Mouse (Mus musculus) CD4-positive, CD25-positive, alpha-beta regulatory T cell (primary cell): ENCODE data around the gene Erich6. TPM values are rescaled to one million over a fixed set of nuclear protein-coding genes. Genes with fewer than 3 reads are reported as not detected.

ENCODE experiments used
- polyA plus RNA-seq: library from polyadenylated mRNA; unstranded; fragments of 100-300 nt; shearing (Covaris generic); gene quantifications from one replicate; pipeline ENCODE4 v1.2.1, GENCODE M21; 2017

Erich6 gene
- polyA plus RNA-seq: not detected

GRCm38 (mm10) chr3:58636406-58637295 lies at the start of gene Erich6:
Erich6 (minus strand) TSS chr3:58637207.

GRCm38 (mm10) chr3:58576137-58577066 lies 60.6 kb downstream of the Erich6 start, which contains the start of gene Selenot:
Selenot (plus strand) TSS chr3:58576636.

Other genes starting within 250 kb of the Erich6 start
- gene Tsc22d2, start 222.5 kb downstream of the Erich6 start, polyA plus RNA-seq: 41.6 TPM
- gene Eif2a, start 111.4 kb downstream of the Erich6 start, polyA plus RNA-seq: 30.3 TPM
- 142 TPM for gene Serp1, start 111.3 kb downstream of the Erich6 start, polyA plus RNA-seq
- gene Selenot, start 60.6 kb downstream of the Erich6 start, polyA plus RNA-seq: 24.1 TPM
- 12.1 TPM for gene Siah2, start 55.2 kb upstream of the Erich6 start, polyA plus RNA-seq
- not detected for gene Mindy4b-ps, start 185.1 kb upstream of the Erich6 start, polyA plus RNA-seq
- gene Clrn1, start 248.1 kb upstream of the Erich6 start, polyA plus RNA-seq: not detected